Mouse (Mus musculus) hindbrain, embryonic 10.5 days (tissue): ENCODE results near the gene Ccpg1os. TPM values are rescaled to one million over a fixed set of nuclear protein-coding genes. Genes with fewer than 3 reads are reported as not detected.

Source experiments
- DNase-seq: peaks from one replicate; pipeline ENCODE4 v3.0.0-alpha.2; 2017; ENCODE audit warnings: low spot score
- H3K27ac ChIP-seq: fragments of 300-500 bp; sonication (generic); 2 replicates; pipeline ENCODE4 v1.5.1; 2016; ENCODE audit warnings: mild to moderate bottlenecking, moderate library complexity
- H3K27me3 ChIP-seq: fragments of 300-500 bp; sonication (generic); 2 replicates; pipeline ENCODE4 v1.6.1; 2016; ENCODE audit warnings: mild to moderate bottlenecking; ENCODE audit not compliant: poor library complexity, insufficient read depth, severe bottlenecking
- H3K36me3 ChIP-seq: fragments of 300-500 bp; sonication (generic); 2 replicates; pipeline ENCODE4 v1.6.1; 2016; ENCODE audit warnings: mild to moderate bottlenecking, moderate library complexity
- H3K4me1 ChIP-seq: fragments of 300-500 bp; sonication (generic); replicated peaks from 2 replicates; pipeline ENCODE4 v1.6.1; 2016; ENCODE audit warnings: mild to moderate bottlenecking
- H3K4me3 ChIP-seq: fragments of 300-500 bp; sonication (generic); 2 replicates; pipeline ENCODE4 v1.5.1; 2016; ENCODE audit warnings: mild to moderate bottlenecking, moderate library complexity
- H3K9me3 ChIP-seq: fragments of 300-500 bp; sonication (generic); 2 replicates; pipeline ENCODE4 v1.6.1; 2016; ENCODE audit warnings: mild to moderate bottlenecking, moderate library complexity
- WGBS: fragments of 180-500 bp; shearing (Covaris S2); methylation state at CpG from one replicate; pipeline ENCODE4 v1.1.7; 2016; 5-methylcytosine and 5-hydroxymethylcytosine counted together
- polyA plus RNA-seq: library from polyadenylated mRNA; unstranded; fragments of >200 nt; fragmentation: Nextera tagmentation; extraction: Ambion mirVana; gene quantifications from 2 replicates; pipeline ENCODE4 v1.2.1, GENCODE M21; 2016

Gene Ccpg1os
- polyA plus RNA-seq, 1 experiment from 2014 or later = 27.6 TPM

DNA sequence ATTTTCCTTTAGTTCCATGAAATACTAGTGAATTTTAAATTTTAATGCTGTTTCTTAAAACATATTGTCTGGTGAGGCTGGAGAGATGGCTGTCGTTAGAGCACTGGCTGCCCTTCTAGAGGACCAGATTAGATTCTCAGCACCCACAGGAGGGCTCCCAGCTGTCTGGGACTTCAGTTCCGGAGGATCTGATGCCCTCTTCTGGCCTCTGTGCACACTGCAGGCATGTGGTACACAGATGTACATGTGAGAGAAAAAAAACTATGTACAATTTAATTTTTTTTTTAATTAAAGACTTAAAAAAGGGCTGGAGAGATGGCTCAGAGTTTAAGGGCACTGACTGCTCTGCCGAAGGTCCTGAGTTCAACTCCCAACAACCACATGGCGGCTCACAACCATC lies 49.9 kb downstream of the Ccpg1os start:
- H3K27ac ChIP-seq = no peak overlapping the region
- H3K36me3 ChIP-seq = peaks cover 35% of the 10 kb centered on the region
- no peaks in the 10 kb centered on the region for H3K27me3 ChIP-seq
- no peak for DNase-seq
- no peak overlapping the region for H3K4me3 ChIP-seq
- H3K4me1 ChIP-seq = no peaks in the 10 kb centered on the region
- 85% methylated on average over 4 of the region's 4 CpGs for WGBS
- 0 out of 2 replicates have a peak, but pooled peaks cover 4% of the 10 kb centered on the region for H3K9me3 ChIP-seq

GRCm38 (mm10) chr9:72931166-72931790 lies 53.9 kb downstream of the Ccpg1os start:
- no peak for DNase-seq
- 82% methylated on average over 13 of the region's 13 CpGs for WGBS
- Histone ChIP-seq H3K9me3 (0 out of 2 replicates have a peak, but pooled peaks cover 4% of the 10 kb centered on the region), H3K36me3 (peaks cover 51% of the 10 kb centered on the region), H3K4me1 (peaks cover 17% of the 10 kb centered on the region), H3K4me3 (no peak overlapping the region), H3K27ac (no peak overlapping the region), H3K27me3 (peaks cover 7% of the 10 kb centered on the region; the same call in 1 of the 2 replicates)

Other genes with a start within 250 kb of the Ccpg1os start
- gene Prtg, start 178.5 kb downstream of the Ccpg1os start, polyA plus RNA-seq = 7.6 and 19.9 TPM in 2 replicates
- 5.4 and 6.1 TPM in 2 replicates for gene Pygo1, start 59.7 kb downstream of the Ccpg1os start, polyA plus RNA-seq
- 1.8 and 1.9 TPM in 2 replicates for gene Dyx1c1, start 26.6 kb downstream of the Ccpg1os start, polyA plus RNA-seq
- gene Gm44503, start 26.5 kb downstream of the Ccpg1os start, polyA plus RNA-seq = not detected in 2 replicates
- gene Ccpg1, start within 50 bp of the Ccpg1os start, polyA plus RNA-seq = 20.3 and 21.9 TPM in 2 replicates
- 15.0 and 15.8 TPM in 2 replicates for gene Pigb, start 55.0 kb upstream of the Ccpg1os start, polyA plus RNA-seq
- gene Rab27a, start 59.5 kb upstream of the Ccpg1os start, polyA plus RNA-seq = 1.5 and 2.1 TPM in 2 replicates
- gene Khdc3, start 116.5 kb upstream of the Ccpg1os start, polyA plus RNA-seq = 0.20 TPM in 1 of 2 replicates, not detected in the other
- not detected in 2 replicates for gene Gm20509, start 117.1 kb upstream of the Ccpg1os start, polyA plus RNA-seq
- gene Rsl24d1, start 128.0 kb upstream of the Ccpg1os start, polyA plus RNA-seq = 136 and 150 TPM in 2 replicates